Mouse (Mus musculus): ENCODE data around the gene Wdr93. TPM values are rescaled to one million over a fixed set of nuclear protein-coding genes. Genes with fewer than 3 reads are reported as not detected.

Gene Wdr93
- total and polyA plus RNA-seq, 2 experiments, result 0.21 to 0.74 TPM

GRCm38 (mm10) chr7:79710831-79711230 is 32.1 kb upstream of the Wdr93 start:
- no peak overlapping the region for H3K9ac ChIP-seq (ENCODE audit: low read depth, low read length)
- WGBS, result 64% methylated on average over 17 of the region's 17 CpGs

GRCm38 (mm10) chr7:79715187-79715981 is 27.6 kb upstream of the Wdr93 start, which contains the start of gene Kif7:
Gene Kif7 (minus strand): TSS chr7:79715720.
- TF ChIP-seq CTCF (IDR thresholded peaks at IDR 0.05; ENCODE audit: low read depth, low read length) (no peak), POLR2A (IDR thresholded peaks at IDR 0.05; ENCODE audit: extremely low read depth, insufficient read depth, low read length) (no peak)
- peak within 1 kb of the TSS; percentile 72 for H3K9ac ChIP-seq (ENCODE audit: low read depth, low read length)
- no peak for DNase-seq (ENCODE audit: extremely low read depth, low read depth, low spot score)
- 2% methylated on average over 47 of the region's 55 CpGs for WGBS
- H3K27ac ChIP-seq (replicated peaks; ENCODE audit: insufficient read depth, low read depth, low read length), result no peak within 1 kb of the TSS
- H3K27me3 ChIP-seq (ENCODE audit: control insufficient read depth, insufficient read depth, low read length), result no peaks in the 10 kb centered on the region
- no peaks in the 10 kb centered on the region for H3K4me1 ChIP-seq (ENCODE audit: control insufficient read depth, insufficient read depth, low read length)
- H3K36me3 ChIP-seq (ENCODE audit: control insufficient read depth, insufficient read depth, low read length), result no peaks in the 10 kb centered on the region
- H3K79me2 ChIP-seq (ENCODE audit: control insufficient read depth, insufficient read depth, low read length), result no peaks in the 10 kb centered on the region
- peak within 1 kb of the TSS; percentile 83 for H3K4me3 ChIP-seq (ENCODE audit: insufficient read depth, low read depth, low read length)

More at GRCm38 (mm10) chr7:79710831-79711230, 32.1 kb upstream of the Wdr93 start:
- Histone ChIP-seq H3K27me3 (ENCODE audit: control insufficient read depth, insufficient read depth, low read length) (0 out of 2 replicates have a peak, but pooled peaks cover 4% of the 10 kb centered on the region), H3K4me3 (ENCODE audit: insufficient read depth, low read depth, low read length) (no peak overlapping the region), H3K27ac (replicated peaks; ENCODE audit: insufficient read depth, low read depth, low read length) (no peak overlapping the region), H3K4me1 (ENCODE audit: control insufficient read depth, insufficient read depth, low read length) (no peaks in the 10 kb centered on the region), H3K79me2 (ENCODE audit: control insufficient read depth, insufficient read depth, low read length) (no peaks in the 10 kb centered on the region), H3K36me3 (ENCODE audit: control insufficient read depth, insufficient read depth, low read length) (no peaks in the 10 kb centered on the region)
- no peak for TF ChIP-seq POLR2A (IDR thresholded peaks at IDR 0.05; ENCODE audit: extremely low read depth, insufficient read depth, low read length)
- TF ChIP-seq CTCF (IDR thresholded peaks at IDR 0.05; ENCODE audit: low read depth, low read length), result no peak
- DNase-seq (ENCODE audit: extremely low read depth, low read depth, low spot score), result no peak

- WGBS, result 1% methylated on average over 48 of the region's 48 CpGs
- Histone ChIP-seq H3K27me3 (ENCODE audit: control insufficient read depth, insufficient read depth, low read length) (no peaks in the 10 kb centered on the region), H3K27ac (replicated peaks; ENCODE audit: insufficient read depth, low read depth, low read length) (no peak overlapping the region), H3K36me3 (ENCODE audit: control insufficient read depth, insufficient read depth, low read length) (no peaks in the 10 kb centered on the region), H3K9ac (ENCODE audit: low read depth, low read length) (peak overlapping the region; percentile 48), H3K79me2 (ENCODE audit: control insufficient read depth, insufficient read depth, low read length) (no peaks in the 10 kb centered on the region), H3K4me3 (ENCODE audit: insufficient read depth, low read depth, low read length) (peak overlapping the region; percentile 52), H3K4me1 (ENCODE audit: control insufficient read depth, insufficient read depth, low read length) (no peaks in the 10 kb centered on the region)
- no peak for DNase-seq (ENCODE audit: extremely low read depth, low read depth, low spot score)
- TF ChIP-seq POLR2A (IDR thresholded peaks at IDR 0.05; ENCODE audit: extremely low read depth, insufficient read depth, low read length), result no peak
- no peak for TF ChIP-seq CTCF (IDR thresholded peaks at IDR 0.05; ENCODE audit: low read depth, low read length)
Measured at GRCm38 (mm10) chr7:79721386-79721977, 21.5 kb upstream of the Wdr93 start.

GRCm38 (mm10) chr7:79727091-79727490 is 15.9 kb upstream of the Wdr93 start:
- no peak for DNase-seq (ENCODE audit: extremely low read depth, low read depth, low spot score)
- Histone ChIP-seq H3K4me3 (ENCODE audit: insufficient read depth, low read depth, low read length) (no peak overlapping the region), H3K79me2 (ENCODE audit: control insufficient read depth, insufficient read depth, low read length) (no peaks in the 10 kb centered on the region), H3K4me1 (ENCODE audit: control insufficient read depth, insufficient read depth, low read length) (no peaks in the 10 kb centered on the region), H3K9ac (ENCODE audit: low read depth, low read length) (no peak overlapping the region), H3K27ac (replicated peaks; ENCODE audit: insufficient read depth, low read depth, low read length) (no peak overlapping the region), H3K27me3 (ENCODE audit: control insufficient read depth, insufficient read depth, low read length) (no peaks in the 10 kb centered on the region), H3K36me3 (ENCODE audit: control insufficient read depth, insufficient read depth, low read length) (no peaks in the 10 kb centered on the region)
- no peak for TF ChIP-seq POLR2A (IDR thresholded peaks at IDR 0.05; ENCODE audit: extremely low read depth, insufficient read depth, low read length)
- TF ChIP-seq CTCF (IDR thresholded peaks at IDR 0.05; ENCODE audit: low read depth, low read length), result peak; percentile 92
- 11% methylated on average over 2 of the region's 2 CpGs for WGBS

GRCm38 (mm10) chr7:79728219-79728618 is 14.7 kb upstream of the Wdr93 start:
- no peak overlapping the region for H3K27ac ChIP-seq (replicated peaks; ENCODE audit: insufficient read depth, low read depth, low read length)
- no peaks in the 10 kb centered on the region for H3K27me3 ChIP-seq (ENCODE audit: control insufficient read depth, insufficient read depth, low read length)
- no peaks in the 10 kb centered on the region for H3K4me1 ChIP-seq (ENCODE audit: control insufficient read depth, insufficient read depth, low read length)
- H3K79me2 ChIP-seq (ENCODE audit: control insufficient read depth, insufficient read depth, low read length), result no peaks in the 10 kb centered on the region
- no peaks in the 10 kb centered on the region for H3K36me3 ChIP-seq (ENCODE audit: control insufficient read depth, insufficient read depth, low read length)
- no peak for DNase-seq (ENCODE audit: extremely low read depth, low read depth, low spot score)
- peak; percentile 86 for TF ChIP-seq CTCF (IDR thresholded peaks at IDR 0.05; ENCODE audit: low read depth, low read length)
- no peak for TF ChIP-seq POLR2A (IDR thresholded peaks at IDR 0.05; ENCODE audit: extremely low read depth, insufficient read depth, low read length)
- 29% methylated on average over 6 of the region's 6 CpGs for WGBS
- no peak overlapping the region for H3K4me3 ChIP-seq (ENCODE audit: insufficient read depth, low read depth, low read length)
- no peak overlapping the region for H3K9ac ChIP-seq (ENCODE audit: low read depth, low read length)

Data from liver, adult 2 months (tissue).